In the genomic region with DNA sequence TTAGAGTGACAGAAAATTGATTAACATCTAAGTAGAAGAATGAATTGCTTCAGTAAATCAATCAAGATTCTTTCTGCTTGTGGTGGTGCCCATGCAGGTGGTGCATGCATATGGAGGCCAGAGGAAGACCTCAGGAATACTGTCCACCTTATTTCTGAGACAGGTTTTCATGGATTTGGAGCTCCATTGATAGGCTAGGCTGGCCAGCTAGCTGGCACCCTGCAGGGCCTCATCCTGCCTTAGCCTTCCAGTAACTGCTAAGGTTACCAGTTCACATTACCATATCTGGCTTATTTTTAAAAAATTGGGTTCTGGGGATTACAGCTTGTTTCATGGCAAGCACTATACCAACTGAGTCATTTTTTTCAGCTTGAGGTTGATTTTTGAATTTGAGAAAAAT, we compare ENCODE assay signal across 16 mouse cellular contexts.
"Had no signal": no experiment of that assay in that cellular context is flagged by ENCODE, and none has a peak within 500 bp of the region (broad histone marks: within the 10 kb centered on the region; RNA-seq: fewer than 3 reads in every experiment).

No protein-coding gene starts in this region.

- ATAC-seq: hindbrain, embryonic 16.5 days; inflammation-experienced regulatory T-cells, adult 6 months; intestine, embryonic 15.5 days; intestine, postnatal 0 days; liver, postnatal 0 days had no signal

- H3K27ac ChIP-seq: hindbrain, embryonic 12.5 days; hindbrain, embryonic 14.5 days; intestine, embryonic 15.5 days; layer of hippocampus, adult 2 months; left cerebral cortex, adult 2 months; limb, embryonic 10.5 days; liver, embryonic 13.5 days; liver, embryonic 15.5 days had no signal

- H3K9me3 ChIP-seq: heart, embryonic 12.5 days; hindbrain, embryonic 10.5 days; hindbrain, embryonic 12.5 days; intestine, embryonic 15.5 days; limb, embryonic 10.5 days; limb, embryonic 12.5 days; liver, embryonic 13.5 days; liver, embryonic 15.5 days had no signal

- H3K4me3 ChIP-seq: heart, embryonic 12.5 days; hindbrain, embryonic 10.5 days; hindbrain, embryonic 12.5 days; intestine, embryonic 15.5 days; layer of hippocampus, adult 2 months; left cerebral cortex, adult 2 months; limb, embryonic 10.5 days; limb, embryonic 12.5 days; liver, embryonic 13.5 days; liver, embryonic 15.5 days had no signal

- H3K9ac ChIP-seq: heart, embryonic 12.5 days; hindbrain, embryonic 12.5 days; hindbrain, embryonic 14.5 days; intestine, embryonic 15.5 days; limb, embryonic 12.5 days; liver, embryonic 13.5 days; liver, embryonic 15.5 days; liver, postnatal 0 days had no signal

- H3K27me3 ChIP-seq: heart, embryonic 12.5 days; hindbrain, embryonic 12.5 days; intestine, embryonic 15.5 days; limb, embryonic 12.5 days; liver, embryonic 13.5 days; liver, embryonic 15.5 days had no signal

- H3K4me2 ChIP-seq: heart, embryonic 12.5 days; hindbrain, embryonic 12.5 days; hindbrain, embryonic 14.5 days; intestine, embryonic 15.5 days; limb, embryonic 12.5 days; liver, embryonic 11.5 days; liver, embryonic 13.5 days; liver, embryonic 15.5 days had no signal

- H3K36me3 ChIP-seq: hindbrain, embryonic 12.5 days; intestine, embryonic 15.5 days; limb, embryonic 12.5 days; liver, embryonic 13.5 days; liver, embryonic 15.5 days had no signal

- DNase-seq: liver, embryonic 13.5 days had no signal
